8 mouse cellular contexts compared by ENCODE assay signal in genomic region chr5:36829913-36830879, GRCm38 (mm10). TPM values are rescaled to one million over a fixed set of nuclear protein-coding genes. Genes with fewer than 3 reads are reported as not detected.
DNase-seq lines count a peak whose midpoint lies in the region; ATAC-seq and TF ChIP-seq lines count a peak whose summit lies in the region.

Man2b2 (minus strand) TSS chr5:36830653.

- H3K4me3 ChIP-seq in ES-E14 (ENCODE audit: insufficient read depth in 1 of 2, low read depth in 1 of 2, low read length in 2 of 2, poor library complexity in 1 of 2, severe bottlenecking in 1 of 2), result peak within 1 kb of the TSS; percentile 74 to 90
- H3K4me3 ChIP-seq in forebrain, postnatal 0 days (ENCODE audit: low read depth, low read length), result peak within 1 kb of the TSS; percentile 46
- peak within 1 kb of the TSS; percentile 63 for H3K4me3 ChIP-seq in lung, embryonic 15.5 days

- peak within 1 kb of the TSS; percentile 72 for H3K4me2 ChIP-seq in forebrain, postnatal 0 days (ENCODE audit: low read depth)
- peak within 1 kb of the TSS; percentile 90 for H3K4me2 ChIP-seq in lung, embryonic 15.5 days

- H3K27me3 ChIP-seq in forebrain, postnatal 0 days (ENCODE audit: insufficient read depth, low read length), result no peaks in the 10 kb centered on the region
- no peaks in the 10 kb centered on the region for H3K27me3 ChIP-seq in lung, embryonic 15.5 days

- peak within 1 kb of the TSS; percentile 67 for H3K9ac ChIP-seq in ES-E14 (ENCODE audit: insufficient read depth, low read depth, low read length, poor library complexity, severe bottlenecking)
- H3K9ac ChIP-seq in forebrain, postnatal 0 days, result peak within 1 kb of the TSS; percentile 57
- H3K9ac ChIP-seq in lung, embryonic 15.5 days, result peak within 1 kb of the TSS; percentile 74

- peaks cover 0 to 3% of the 10 kb centered on the region in 2 experiments; a peak in 1 of 4 replicates for H3K4me1 ChIP-seq in ES-E14 (ENCODE audit: control insufficient read depth in 2 of 2, insufficient read depth in 2 of 2, low read length in 2 of 2, poor library complexity in 1 of 2)
- 0 out of 2 replicates have a peak, but pooled peaks cover 4% of the 10 kb centered on the region for H3K4me1 ChIP-seq in forebrain, postnatal 0 days (ENCODE audit: insufficient read depth)
- peaks cover 16% of the 10 kb centered on the region; the same call in 1 of the 2 replicates for H3K4me1 ChIP-seq in lung, embryonic 15.5 days

- ATAC-seq in forebrain, postnatal 0 days, result peak; percentile 93
- ATAC-seq in lung, embryonic 15.5 days (ENCODE audit: borderline replicate concordance, extremely low read depth, low FRiP score, low TSS enrichment), result peak; percentile 89

- in situ Hi-C loops in ES-E14 (cut with MboI; ENCODE audit: low sequenced_read_pairs in 2 of 2, unreplicated experiment in 2 of 2), result no loop called here

- peak; percentile 64 for DNase-seq in ES-E14 (ENCODE audit: low read depth, low spot score)
- peak; percentile 88 to 95 for DNase-seq in cerebellum, adult 18-20 months
- peak; percentile 89 for DNase-seq in forebrain, postnatal 0 days
- peak; percentile 96 for DNase-seq in heart, postnatal 4 days
- peak; percentile 79 to 91 for DNase-seq in layer of hippocampus, adult 8-10 months (ENCODE audit: low spot score in 2 of 2)
- DNase-seq in ovary, adult 18-20 months (ENCODE audit: low spot score), result peak; percentile 71
- DNase-seq in thymus, postnatal 0 days (ENCODE audit: low spot score), result peak; percentile 89

- 4% methylated on average over 46 of the region's 46 CpGs for WGBS in forebrain, postnatal 0 days
- 3% methylated on average over 46 of the region's 46 CpGs for WGBS in lung, embryonic 15.5 days

- H3K27ac ChIP-seq in ES-E14 (ENCODE audit: insufficient read depth, low read depth, low read length, poor library complexity, severe bottlenecking), result no peak within 1 kb of the TSS
- no peak within 1 kb of the TSS for H3K27ac ChIP-seq in forebrain, postnatal 0 days (ENCODE audit: low read depth, low read length)
- 0 out of 2 replicates have a peak within 1 kb of the TSS, but pooled peaks have one; percentile 39 for H3K27ac ChIP-seq in lung, embryonic 15.5 days

- no peaks in the 10 kb centered on the region for H3K9me3 ChIP-seq in ES-E14 (ENCODE audit: control insufficient read depth, insufficient read depth, low read depth, low read length)
- H3K9me3 ChIP-seq in forebrain, postnatal 0 days (ENCODE audit: low read length), result no peaks in the 10 kb centered on the region
- H3K9me3 ChIP-seq in lung, embryonic 15.5 days, result no peaks in the 10 kb centered on the region

- TF ChIP-seq CTCF in forebrain, postnatal 0 days (IDR thresholded peaks at IDR 0.05; ENCODE audit: low read depth), result peak; percentile 99

- peaks cover 6% of the 10 kb centered on the region; the same call in 1 of the 2 replicates for H3K36me3 ChIP-seq in ES-E14 (ENCODE audit: control insufficient read depth, insufficient read depth, low read length, poor library complexity, severe bottlenecking)
- no peaks in the 10 kb centered on the region for H3K36me3 ChIP-seq in forebrain, postnatal 0 days (ENCODE audit: insufficient read depth)
- H3K36me3 ChIP-seq in lung, embryonic 15.5 days, result no peaks in the 10 kb centered on the region

TF ChIP-seq in ES-E14, 5 proteins besides CTCF, POLR2A, EP300 and RAD21:
- TF ChIP-seq HCFC1 (IDR thresholded peaks at IDR 0.05; ENCODE audit: borderline replicate concordance, insufficient read depth, low read length), result peak; percentile 79; the same call in 1 of the 2 replicates
- TF ChIP-seq MAFK (IDR thresholded peaks at IDR 0.05; ENCODE audit: insufficient read depth, low read depth, low read length), result no peak

RNA-seq across cellular contexts. Expression of gene Man2b2, which starts in this region (rescaled TPM):
- total RNA-seq in ES-E14 (2012; rRNA removed), result 11.6 and 15.1 TPM in 2 replicates
- 10.8 and 13.9 TPM in 2 replicates for total RNA-seq in forebrain, postnatal 0 days (2014; rRNA removed)
- polyA plus RNA-seq in forebrain, postnatal 0 days (2015; fragmentation: Nextera tagmentation; extraction: Ambion mirVana), result 10.3 and 12.7 TPM in 2 replicates
- total RNA-seq in heart, postnatal 4 days (2021), result 10 to 100 TPM; 19.2 to 19.7 TPM
- 10 to 100 TPM; 26.8 to 50.4 (median 37.5) TPM for total RNA-seq in layer of hippocampus, adult 8-10 months (2022)
- polyA plus RNA-seq in lung, embryonic 15.5 days (2015; fragmentation: Nextera tagmentation; extraction: Ambion mirVana), result 11.3 and 14.0 TPM in 2 replicates
- polyA plus RNA-seq in thymus, postnatal 0 days (2015; fragmentation: Nextera tagmentation; extraction: Ambion mirVana), result 15.4 and 15.6 TPM in 2 replicates
